Mouse (Mus musculus): ENCODE results near the gene Gm28035.

DNA sequence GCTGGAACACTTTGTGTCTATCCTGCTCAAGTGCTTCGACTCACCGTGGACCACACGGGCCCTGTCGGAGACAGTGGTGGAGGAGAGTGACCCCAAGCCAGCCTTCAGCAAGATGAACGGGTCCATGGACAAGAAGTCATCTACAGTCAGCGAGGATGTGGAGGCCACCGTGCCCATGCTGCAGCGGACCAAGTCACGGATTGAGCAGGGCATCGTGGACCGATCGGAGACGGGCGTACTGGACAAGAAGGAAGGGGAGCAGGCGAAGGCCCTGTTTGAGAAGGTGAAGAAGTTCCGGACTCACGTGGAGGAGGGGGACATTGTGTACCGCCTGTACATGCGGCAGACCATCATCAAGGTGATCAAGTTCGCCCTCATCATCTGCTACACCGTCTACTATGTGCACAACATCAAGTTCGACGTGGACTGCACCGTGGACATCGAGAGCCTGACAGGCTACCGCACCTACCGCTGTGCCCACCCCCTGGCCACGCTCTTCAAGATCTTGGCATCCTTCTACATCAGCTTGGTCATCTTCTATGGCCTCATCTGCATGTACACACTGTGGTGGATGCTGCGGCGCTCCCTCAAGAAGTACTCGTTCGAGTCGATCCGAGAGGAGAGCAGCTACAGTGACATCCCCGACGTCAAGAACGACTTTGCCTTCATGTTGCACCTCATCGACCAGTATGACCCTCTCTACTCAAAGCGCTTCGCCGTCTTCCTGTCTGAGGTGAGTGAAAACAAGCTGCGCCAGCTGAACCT is 15.4 kb downstream of the Gm28035 start:
- TF ChIP-seq POLR2A (IDR thresholded peaks at IDR 0.05; ENCODE audit: low read depth, low read length) (no peak), CTCF (conservative IDR thresholded peaks at IDR 0.05; ENCODE audit: insufficient read depth, insufficient read length, low read depth, low read length) (no peak)
